Mouse (Mus musculus): ENCODE results near the gene Pmm1.

GRCm38 (mm10) chr15:81917201-81917600 is 43.5 kb downstream of the Pmm1 start:
- TF ChIP-seq CTCF (IDR thresholded peaks at IDR 0.05; ENCODE audit: control insufficient read depth, insufficient read depth, insufficient read length), result no peak
- no peak for TF ChIP-seq MAX (IDR thresholded peaks at IDR 0.05)
- TF ChIP-seq MYOD1 (IDR thresholded peaks at IDR 0.05; ENCODE audit: control insufficient read depth, insufficient read length, low read depth), result no peak
- no peak for TF ChIP-seq CEBPB (IDR thresholded peaks at IDR 0.05; ENCODE audit: low read depth)
- TF ChIP-seq FOSL1 (IDR thresholded peaks at IDR 0.05; ENCODE audit: insufficient read depth, low read length, poor library complexity, severe bottlenecking), result no peak
- no peak for TF ChIP-seq USF1 (IDR thresholded peaks at IDR 0.05; ENCODE audit: low read depth)

All from C2C12 (cell line).